Mouse (Mus musculus) left cerebral cortex, postnatal 14 days (tissue): Measurements from ENCODE around the gene Isyna1. TPM values are rescaled to one million over a fixed set of nuclear protein-coding genes. Genes with fewer than 3 reads are reported as not detected.
A peak's percentile ranks its signal among the peaks of the same experiment; 100 is the strongest.

ENCODE experiments used
- DNase-seq, 2 experiments: peaks; one replicate each; pipeline ENCODE4 v3.0.0; 2021 to 2022; ENCODE audit warnings: low spot score in 2 of 2, mixed read lengths in 1 of 2
- intact Hi-C: fragments of 180-260 bp; cut with DNase I; formaldehyde crosslinking; loops from one replicate; pipeline ENCODE4 v1.15.1; 2025
- total RNA-seq, 2 experiments: library from RNA; stranded (reverse); gene quantifications; 2 replicates each; pipeline ENCODE4 v1.2.3; 2021

Isyna1 gene
- total RNA-seq, 2 experiments from 2014 or later, result 47.5 to 51.0 TPM

DNA sequence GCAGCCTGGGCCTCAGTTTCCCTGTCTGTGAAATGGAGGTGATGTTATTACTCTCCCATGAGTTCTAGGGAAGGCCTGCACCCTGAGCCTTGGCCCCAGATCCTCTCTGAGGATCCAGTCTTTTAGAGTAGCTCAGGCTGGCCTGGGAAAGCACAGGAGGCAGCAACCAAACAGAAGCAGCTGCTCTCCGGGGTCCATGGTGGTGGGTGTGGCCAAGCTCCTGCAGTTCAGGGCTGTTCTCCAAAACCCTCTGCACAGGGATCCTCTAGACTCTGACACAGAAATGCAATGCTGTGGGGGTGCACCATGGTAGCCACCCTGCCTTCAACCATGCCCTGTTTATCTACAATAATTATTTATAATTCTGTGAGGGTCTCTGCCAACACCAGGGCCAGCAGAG, 19.6 kb downstream of the Isyna1 start:
- intact Hi-C loops, result loop anchor here (5.0 kb wide), 1 partner anchor 44 kb away; no protein-coding TSS in a partner anchor
- DNase-seq, result no peak

DNA sequence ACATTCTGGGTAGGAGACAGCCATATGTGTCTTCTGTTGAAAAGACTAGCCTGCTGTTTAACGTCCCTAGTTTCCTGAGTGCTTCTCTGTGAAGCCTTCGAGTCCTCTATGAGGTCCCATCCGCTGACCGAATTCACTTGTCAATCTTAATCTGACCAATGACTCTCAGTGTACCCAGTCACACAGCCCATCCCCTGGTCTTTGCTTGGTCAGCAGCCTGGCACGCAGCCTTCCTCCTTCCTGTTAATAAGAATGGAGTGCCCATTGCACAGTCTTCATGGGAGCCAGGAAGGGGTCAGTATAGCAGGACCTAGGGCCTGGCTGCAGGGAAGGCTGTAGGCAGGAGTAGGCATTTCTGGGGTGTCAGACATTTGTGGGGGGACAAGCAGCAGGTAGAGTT, 20.3 kb downstream of the Isyna1 start:
- no peak for DNase-seq
- intact Hi-C loops, result loop anchor here (5.0 kb wide), 1 partner anchor 43 kb away; no protein-coding TSS in a partner anchor

- intact Hi-C loops, result no loop called here
- DNase-seq, result no peak
These were observed 21.1 kb downstream of the Isyna1 start for GRCm38 (mm10) chr8:70615281-70615680.

GRCm38 (mm10) chr8:70615894-70616293, 21.7 kb downstream of the Isyna1 start, which contains the start of gene Lrrc25:
Lrrc25 (plus strand) TSS chr8:70616155.
- no peak for DNase-seq
- intact Hi-C loops, result no loop called here

DNA sequence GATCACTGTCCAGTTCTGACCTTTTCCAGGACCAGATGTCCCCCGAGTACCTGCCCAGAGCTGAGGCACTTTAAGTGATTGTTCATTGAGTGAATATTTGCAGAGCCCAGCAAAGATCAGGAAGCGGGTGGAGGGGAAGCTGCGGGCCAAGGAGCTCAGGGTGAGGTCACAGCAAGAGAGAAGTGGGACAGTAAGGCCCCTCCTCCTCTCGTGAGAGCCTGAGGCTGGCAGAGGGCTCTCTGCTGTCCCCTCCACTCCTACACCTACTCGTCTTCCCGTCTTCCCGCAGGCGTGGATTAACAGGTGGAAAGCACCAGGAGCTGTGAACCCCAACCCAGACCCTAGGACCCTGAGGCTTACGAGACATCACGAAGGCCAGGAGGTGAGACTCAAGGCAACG, 22.5 kb downstream of the Isyna1 start:
- no peak for DNase-seq
- intact Hi-C loops, result no loop called here

- intact Hi-C loops, result no loop called here
- no peak for DNase-seq
These were observed 23.8 kb downstream of the Isyna1 start for GRCm38 (mm10) chr8:70617985-70618384.

DNA sequence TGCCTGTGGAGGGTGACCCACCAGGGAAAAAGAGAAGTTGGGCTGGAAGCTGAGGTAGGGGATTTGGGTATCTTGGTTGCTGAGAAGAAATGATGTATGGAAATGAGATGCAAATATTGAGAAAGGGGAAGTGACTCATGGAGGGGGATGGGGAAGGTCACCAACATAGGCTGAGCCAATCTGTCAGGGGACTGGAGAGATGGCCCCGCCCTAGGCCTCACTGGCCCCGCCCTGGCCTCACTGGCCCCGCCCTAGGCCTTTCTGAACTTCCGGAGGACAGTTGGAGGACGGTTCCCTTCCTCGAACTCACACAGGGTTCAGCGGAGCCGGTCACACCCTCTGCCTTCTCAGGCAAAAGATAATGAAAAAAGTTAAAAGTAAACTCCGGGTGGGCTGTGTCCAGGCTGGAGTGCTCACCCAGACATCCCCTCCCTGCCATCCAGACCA, 24.7 kb downstream of the Isyna1 start:
- no peak for DNase-seq
- intact Hi-C loops, result no loop called here

DNA sequence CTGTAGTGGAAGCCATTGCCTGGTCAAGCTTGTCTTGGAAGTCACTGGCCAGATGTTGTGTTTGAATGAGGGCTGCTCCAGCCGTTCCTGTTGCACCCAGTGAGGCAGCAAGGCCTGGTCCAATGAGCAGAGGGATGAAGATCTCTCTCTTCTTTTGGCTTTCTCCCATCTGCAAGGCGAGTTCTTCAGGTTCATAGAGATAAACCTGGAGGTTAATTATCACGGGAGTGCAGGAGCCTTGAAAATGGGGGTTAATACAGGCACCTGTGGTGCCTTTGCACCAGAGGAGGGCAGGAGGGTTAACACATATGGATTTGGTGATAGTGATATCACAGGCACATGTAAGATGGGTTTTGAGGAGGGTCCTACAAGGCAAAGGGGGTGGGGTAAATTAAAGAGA, 28.0 kb downstream of the Isyna1 start:
- no peak for DNase-seq
- intact Hi-C loops, result no loop called here

- intact Hi-C loops, result loop anchor here (5.0 kb wide), 1 partner anchor 47 kb away; the partner anchor contains the start of gene Lsm4
- no peak for DNase-seq
These were observed 30.9 kb downstream of the Isyna1 start for GRCm38 (mm10) chr8:70625104-70625503.

- no peak for DNase-seq
- intact Hi-C loops, result loop anchor here (5.0 kb wide), 1 partner anchor 45 kb away; the partner anchor contains the start of gene Lsm4
These were observed 32.9 kb downstream of the Isyna1 start for GRCm38 (mm10) chr8:70627041-70627440.

GRCm38 (mm10) chr8:70628986-70629490, 34.9 kb downstream of the Isyna1 start:
- intact Hi-C loops, result loop anchor here (1.0 to 5.0 kb wide), 2 partner anchors 19 to 43 kb away; partner anchors contain the start of gene Lsm4
- no peak for DNase-seq

GRCm38 (mm10) chr8:70629574-70630531, 35.7 kb downstream of the Isyna1 start:
- DNase-seq, result peak; percentile 86 to 90
- intact Hi-C loops, result loop anchor here (1.0 to 5.0 kb wide), 2 partner anchors 20 to 42 kb away; partner anchors contain the start of gene Lsm4

GRCm38 (mm10) chr8:70630532-70631381, 36.6 kb downstream of the Isyna1 start:
- no peak for DNase-seq
- intact Hi-C loops, result no loop called here

DNA sequence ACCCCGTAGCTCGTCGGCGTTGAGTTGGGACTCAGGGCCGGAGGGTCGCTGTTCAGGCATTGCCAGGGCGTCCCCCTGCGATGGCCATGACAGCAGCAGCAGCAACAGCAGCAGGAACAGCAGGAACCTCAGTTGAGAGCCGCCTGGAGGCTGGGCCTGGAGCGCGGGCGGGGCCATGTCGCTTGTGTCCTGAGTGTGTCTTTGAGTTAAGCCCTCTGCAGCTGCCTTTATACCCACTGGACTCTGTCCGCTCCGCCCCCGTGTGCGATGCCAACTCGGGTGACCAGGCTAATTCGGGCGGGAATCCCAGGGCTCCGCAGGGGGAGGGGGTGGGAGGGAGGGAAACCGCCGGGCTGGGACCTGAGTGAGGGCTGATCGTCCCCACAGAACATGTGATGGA, 37.3 kb downstream of the Isyna1 start:
- intact Hi-C loops, result no loop called here
- no peak for DNase-seq

DNA sequence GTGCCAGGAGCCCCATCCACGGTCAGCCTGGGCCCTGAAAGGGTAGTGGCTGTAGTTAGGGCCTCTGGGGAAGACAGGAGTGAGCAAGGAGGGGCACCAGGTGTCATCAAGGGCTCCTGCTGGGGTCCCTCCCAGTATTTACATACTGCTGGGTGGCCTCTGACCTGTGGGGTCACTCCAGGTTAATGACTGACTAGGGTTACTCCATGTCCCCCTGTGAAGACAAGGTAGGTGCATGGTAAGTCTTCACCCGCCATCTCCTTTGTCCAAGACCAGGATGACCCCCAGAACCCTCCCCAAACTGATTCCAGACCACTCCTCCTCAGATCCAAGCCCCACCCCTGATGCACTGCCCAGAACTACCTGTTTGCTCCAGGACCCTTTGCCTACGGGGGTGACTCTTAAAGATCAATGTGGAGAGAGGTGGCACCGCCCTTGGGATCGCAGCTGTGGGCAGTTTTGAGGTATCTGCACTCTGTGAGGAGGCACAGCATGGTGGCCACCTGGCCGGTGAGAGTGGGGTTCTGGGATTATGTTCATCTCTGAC, 38.2 kb downstream of the Isyna1 start, which contains the start of gene Gdf15:
Gene Gdf15, minus strand, starts transcription at position 111 of the 547 bp plus-strand sequence.
- DNase-seq, result no peak
- intact Hi-C loops, result no loop called here

DNA sequence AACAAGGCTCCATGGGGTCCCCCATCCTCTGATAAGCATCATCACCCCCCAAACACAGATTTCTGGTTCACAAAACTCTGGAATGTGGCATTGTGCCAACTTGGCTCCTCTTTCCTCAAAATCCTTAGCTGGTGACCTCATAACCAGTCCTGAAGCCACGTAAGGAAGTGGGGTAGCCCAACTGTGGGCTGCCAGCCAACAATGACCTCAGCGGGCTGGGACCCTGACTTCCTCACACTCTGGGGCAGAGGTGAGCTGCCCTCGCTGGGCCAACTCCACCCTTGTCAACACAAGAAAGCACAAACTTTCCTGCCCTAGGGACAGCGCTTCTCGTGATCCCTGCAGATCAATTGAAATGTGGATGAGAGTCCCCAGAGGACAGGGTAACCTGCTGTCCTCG, 39.9 kb downstream of the Isyna1 start:
- no peak for DNase-seq
- intact Hi-C loops, result no loop called here

DNA sequence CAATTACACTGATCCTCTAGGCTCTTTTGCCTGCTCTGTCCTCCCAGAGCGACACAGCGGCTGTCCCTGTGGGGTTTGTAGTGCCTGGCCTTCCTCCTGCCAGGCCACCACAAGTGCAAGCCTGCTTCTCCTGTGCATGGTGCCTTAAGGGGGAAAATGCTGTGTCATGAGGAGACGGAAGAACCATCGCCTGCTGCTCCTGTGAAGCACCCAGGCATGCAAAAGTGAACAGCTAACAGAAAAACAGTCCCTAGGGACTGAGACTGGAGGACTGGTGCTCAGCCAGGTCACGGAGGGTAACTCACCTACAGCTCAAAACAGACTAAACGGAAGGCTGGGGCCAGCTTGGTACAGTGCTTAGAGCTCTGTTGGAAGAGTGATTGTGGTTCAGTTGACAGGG, 41.4 kb downstream of the Isyna1 start:
- intact Hi-C loops, result no loop called here

GRCm38 (mm10) chr8:70636838-70637237, 42.7 kb downstream of the Isyna1 start:
- no peak for DNase-seq
- intact Hi-C loops, result no loop called here

More for the DNA sequence above, 41.4 kb downstream of the Isyna1 start:
- no peak for DNase-seq

GRCm38 (mm10) chr8:70638752-70639151, 44.6 kb downstream of the Isyna1 start:
- intact Hi-C loops, result no loop called here
- DNase-seq, result no peak
